Mouse (Mus musculus): ENCODE data around the gene Tra2b. TPM values are rescaled to one million over a fixed set of nuclear protein-coding genes. Genes with fewer than 3 reads are reported as not detected.
A peak's percentile ranks its signal among the peaks of the same experiment; 100 is the strongest.

Gene Tra2b
- polyA plus RNA-seq, 1 experiment from 2014 or later = 132 TPM

- no peak for TF ChIP-seq CTCF (IDR thresholded peaks at IDR 0.05; ENCODE audit: low read depth)
- no peak for ATAC-seq
- H3K4me3 ChIP-seq (ENCODE audit: low read depth, low read length) = no peak overlapping the region
- no peak overlapping the region for H3K9ac ChIP-seq (ENCODE audit: low read depth, low read length)
- H3K4me2 ChIP-seq (replicated peaks; ENCODE audit: low read depth) = no peak overlapping the region
- no peaks in the 10 kb centered on the region for H3K27me3 ChIP-seq (replicated peaks; ENCODE audit: control insufficient read depth, insufficient read depth, low read length)
- no peaks in the 10 kb centered on the region for H3K4me1 ChIP-seq (replicated peaks; ENCODE audit: control insufficient read depth, insufficient read depth, low read length)
- no peak overlapping the region for H3K27ac ChIP-seq (ENCODE audit: low read depth, low read length)
- no peaks in the 10 kb centered on the region for H3K36me3 ChIP-seq (ENCODE audit: control insufficient read depth, insufficient read depth)
- H3K9me3 ChIP-seq (ENCODE audit: control insufficient read depth) = no peaks in the 10 kb centered on the region
- 89% methylated on average over 4 of the region's 4 CpGs for WGBS
Measured at GRCm38 (mm10) chr16:22292394-22292793, 26.6 kb upstream of the Tra2b start.

GRCm38 (mm10) chr16:22289643-22290042, 23.8 kb upstream of the Tra2b start:
- Histone ChIP-seq H3K4me2 (replicated peaks; ENCODE audit: low read depth) (no peak overlapping the region), H3K27me3 (replicated peaks; ENCODE audit: control insufficient read depth, insufficient read depth, low read length) (no peaks in the 10 kb centered on the region), H3K4me1 (replicated peaks; ENCODE audit: control insufficient read depth, insufficient read depth, low read length) (no peaks in the 10 kb centered on the region), H3K36me3 (ENCODE audit: control insufficient read depth, insufficient read depth) (no peaks in the 10 kb centered on the region), H3K4me3 (ENCODE audit: low read depth, low read length) (no peak overlapping the region), H3K27ac (ENCODE audit: low read depth, low read length) (no peak overlapping the region), H3K9ac (ENCODE audit: low read depth, low read length) (no peak overlapping the region), H3K9me3 (ENCODE audit: control insufficient read depth) (no peaks in the 10 kb centered on the region)
- no peak for ATAC-seq
- WGBS = 77% methylated on average over 2 of the region's 2 CpGs
- TF ChIP-seq CTCF (IDR thresholded peaks at IDR 0.05; ENCODE audit: low read depth) = peak; percentile 46

- TF ChIP-seq CTCF (IDR thresholded peaks at IDR 0.05; ENCODE audit: low read depth) = no peak
- H3K4me2 ChIP-seq (replicated peaks; ENCODE audit: low read depth) = no peak overlapping the region
- no peak overlapping the region for H3K4me3 ChIP-seq (ENCODE audit: low read depth, low read length)
- WGBS = 87% methylated on average over 1 of the region's 1 CpGs
- H3K36me3 ChIP-seq (ENCODE audit: control insufficient read depth, insufficient read depth) = no peaks in the 10 kb centered on the region
- no peak overlapping the region for H3K27ac ChIP-seq (ENCODE audit: low read depth, low read length)
- no peaks in the 10 kb centered on the region for H3K4me1 ChIP-seq (replicated peaks; ENCODE audit: control insufficient read depth, insufficient read depth, low read length)
- no peaks in the 10 kb centered on the region for H3K9me3 ChIP-seq (ENCODE audit: control insufficient read depth)
- ATAC-seq = no peak
- no peaks in the 10 kb centered on the region for H3K27me3 ChIP-seq (replicated peaks; ENCODE audit: control insufficient read depth, insufficient read depth, low read length)
- H3K9ac ChIP-seq (ENCODE audit: low read depth, low read length) = no peak overlapping the region
Measured at GRCm38 (mm10) chr16:22286996-22287395, 21.2 kb upstream of the Tra2b start.

- Histone ChIP-seq H3K9ac (ENCODE audit: low read depth, low read length) (no peak overlapping the region), H3K4me1 (replicated peaks; ENCODE audit: control insufficient read depth, insufficient read depth, low read length) (no peaks in the 10 kb centered on the region), H3K27me3 (replicated peaks; ENCODE audit: control insufficient read depth, insufficient read depth, low read length) (no peaks in the 10 kb centered on the region), H3K9me3 (ENCODE audit: control insufficient read depth) (no peaks in the 10 kb centered on the region), H3K4me2 (replicated peaks; ENCODE audit: low read depth) (no peak overlapping the region), H3K36me3 (ENCODE audit: control insufficient read depth, insufficient read depth) (no peaks in the 10 kb centered on the region), H3K27ac (ENCODE audit: low read depth, low read length) (no peak overlapping the region), H3K4me3 (ENCODE audit: low read depth, low read length) (no peak overlapping the region)
- no peak for TF ChIP-seq CTCF (IDR thresholded peaks at IDR 0.05; ENCODE audit: low read depth)
- ATAC-seq = no peak
Measured at GRCm38 (mm10) chr16:22276536-22276935, 10.7 kb upstream of the Tra2b start.

- TF ChIP-seq CTCF (IDR thresholded peaks at IDR 0.05; ENCODE audit: low read depth) = no peak
- H3K4me3 ChIP-seq (ENCODE audit: low read depth, low read length) = no peak overlapping the region
- no peaks in the 10 kb centered on the region for H3K4me1 ChIP-seq (replicated peaks; ENCODE audit: control insufficient read depth, insufficient read depth, low read length)
- no peaks in the 10 kb centered on the region for H3K36me3 ChIP-seq (ENCODE audit: control insufficient read depth, insufficient read depth)
- H3K9ac ChIP-seq (ENCODE audit: low read depth, low read length) = no peak overlapping the region
- no peak overlapping the region for H3K4me2 ChIP-seq (replicated peaks; ENCODE audit: low read depth)
- no peak for ATAC-seq
- H3K27me3 ChIP-seq (replicated peaks; ENCODE audit: control insufficient read depth, insufficient read depth, low read length) = no peaks in the 10 kb centered on the region
- no peak overlapping the region for H3K27ac ChIP-seq (ENCODE audit: low read depth, low read length)
- 63% methylated on average over 2 of the region's 2 CpGs for WGBS
- H3K9me3 ChIP-seq (ENCODE audit: control insufficient read depth) = no peaks in the 10 kb centered on the region
Measured at GRCm38 (mm10) chr16:22275142-22275541, 9.3 kb upstream of the Tra2b start.

- Histone ChIP-seq H3K4me2 (replicated peaks; ENCODE audit: low read depth) (no peak overlapping the region), H3K9ac (ENCODE audit: low read depth, low read length) (no peak overlapping the region), H3K9me3 (ENCODE audit: control insufficient read depth) (no peaks in the 10 kb centered on the region), H3K27me3 (replicated peaks; ENCODE audit: control insufficient read depth, insufficient read depth, low read length) (no peaks in the 10 kb centered on the region), H3K27ac (ENCODE audit: low read depth, low read length) (no peak overlapping the region), H3K4me1 (replicated peaks; ENCODE audit: control insufficient read depth, insufficient read depth, low read length) (no peaks in the 10 kb centered on the region), H3K4me3 (ENCODE audit: low read depth, low read length) (no peak overlapping the region), H3K36me3 (ENCODE audit: control insufficient read depth, insufficient read depth) (no peaks in the 10 kb centered on the region)
- ATAC-seq = no peak
- WGBS = 53% methylated on average over 3 of the region's 3 CpGs
- no peak for TF ChIP-seq CTCF (IDR thresholded peaks at IDR 0.05; ENCODE audit: low read depth)
Measured at GRCm38 (mm10) chr16:22270491-22270890, 4.7 kb upstream of the Tra2b start.

GRCm38 (mm10) chr16:22266384-22266783, 579 bp upstream of the Tra2b start:
- H3K9ac ChIP-seq (ENCODE audit: low read depth, low read length) = peak overlapping the region; percentile 96; the same call in 1 of the 2 replicates
- peak overlapping the region; percentile 79 for H3K4me2 ChIP-seq (replicated peaks; ENCODE audit: low read depth)
- no peaks in the 10 kb centered on the region for H3K36me3 ChIP-seq (ENCODE audit: control insufficient read depth, insufficient read depth)
- H3K27ac ChIP-seq (ENCODE audit: low read depth, low read length) = no peak overlapping the region
- no peak for TF ChIP-seq CTCF (IDR thresholded peaks at IDR 0.05; ENCODE audit: low read depth)
- ATAC-seq = no peak
- H3K9me3 ChIP-seq (ENCODE audit: control insufficient read depth) = no peaks in the 10 kb centered on the region
- no peaks in the 10 kb centered on the region for H3K27me3 ChIP-seq (replicated peaks; ENCODE audit: control insufficient read depth, insufficient read depth, low read length)
- peak overlapping the region; percentile 70 for H3K4me3 ChIP-seq (ENCODE audit: low read depth, low read length)
- 0 out of 2 replicates have a peak, but pooled peaks cover 5% of the 10 kb centered on the region for H3K4me1 ChIP-seq (replicated peaks; ENCODE audit: control insufficient read depth, insufficient read depth, low read length)
- 23% methylated on average over 8 of the region's 8 CpGs for WGBS

Data from intestine, postnatal 0 days (tissue).